Mouse (Mus musculus) cerebellum, adult (tissue): ENCODE results near the gene Gm20388.
A peak's percentile ranks its signal among the peaks of the same experiment; 100 is the strongest.

Source experiments
- ATAC-seq: cut with Nextera tagmentation; 2 replicates; pipeline ENCODE4 v1.9.2; 2017; ENCODE audit warnings: mild to moderate bottlenecking, moderate library complexity, mixed read lengths; ENCODE audit not compliant: insufficient number of reproducible peaks, low FRiP score, low TSS enrichment

Gene Gm20388

GRCm38 (mm10) chr8:121220103-121220899, 1309.7 kb downstream of the Gm20388 start:
- no peak for ATAC-seq

DNA sequence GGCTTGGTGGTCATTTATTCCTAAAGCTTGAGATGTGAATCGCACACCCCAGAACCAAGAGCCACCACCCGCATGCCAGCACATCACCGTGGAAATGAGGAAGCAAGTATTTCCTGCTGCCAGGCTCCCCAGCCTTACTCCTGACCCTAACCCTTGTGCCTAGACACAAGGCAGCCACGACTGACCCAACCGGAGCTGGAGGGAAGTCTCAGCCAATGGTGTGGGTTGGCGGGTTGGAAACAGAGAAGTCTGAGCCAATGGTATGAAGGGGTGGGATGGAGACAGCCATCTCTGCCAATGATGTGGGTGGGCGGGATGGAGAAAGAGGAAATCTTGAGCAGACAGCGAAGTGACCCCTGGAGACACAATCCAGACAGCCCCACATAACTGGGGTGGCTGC, 1314.1 kb downstream of the Gm20388 start:
- no peak for ATAC-seq

- ATAC-seq = no peak
These were observed 1317.1 kb downstream of the Gm20388 start for GRCm38 (mm10) chr8:121227756-121228155.

DNA sequence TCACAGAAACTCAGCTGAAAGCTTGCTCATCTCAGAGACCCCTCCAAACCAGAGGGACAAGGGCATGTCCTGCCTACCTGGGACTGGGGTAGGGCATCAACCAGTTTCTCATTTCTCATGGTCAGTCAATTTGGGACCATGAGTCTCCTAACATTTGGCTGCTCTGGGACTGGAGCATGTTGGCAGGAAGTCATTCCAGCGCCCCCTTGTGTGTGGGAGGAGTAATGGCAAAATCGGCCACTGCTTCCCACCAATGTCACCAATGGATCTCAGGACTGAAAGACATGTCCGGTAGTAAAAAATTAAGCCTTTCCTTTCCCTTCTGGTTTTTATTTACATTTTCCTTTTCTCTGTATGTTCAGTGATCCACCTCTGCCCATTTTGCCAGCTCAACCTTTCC, 1318.3 kb downstream of the Gm20388 start:
- no peak for ATAC-seq

DNA sequence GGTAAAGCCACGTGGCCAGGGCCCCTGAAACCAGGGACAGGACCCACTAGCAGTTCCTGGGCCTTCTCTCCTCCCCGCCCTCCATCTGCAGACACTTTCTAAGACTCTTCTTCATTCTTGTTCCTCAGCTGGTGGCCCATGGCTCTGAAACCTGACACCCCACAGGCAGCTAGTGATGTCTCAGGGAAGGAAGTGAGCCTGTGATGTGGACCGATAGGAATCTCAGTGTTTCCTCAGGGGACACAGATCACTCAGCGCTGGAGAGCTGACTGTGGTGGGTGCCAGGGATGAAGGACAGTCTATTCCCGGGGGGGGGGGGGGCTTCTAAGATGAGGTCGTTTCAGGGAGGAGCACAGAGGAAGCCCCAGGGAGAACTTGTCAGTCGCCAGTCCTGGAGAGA, 1318.9 kb downstream of the Gm20388 start:
- ATAC-seq = no peak

DNA sequence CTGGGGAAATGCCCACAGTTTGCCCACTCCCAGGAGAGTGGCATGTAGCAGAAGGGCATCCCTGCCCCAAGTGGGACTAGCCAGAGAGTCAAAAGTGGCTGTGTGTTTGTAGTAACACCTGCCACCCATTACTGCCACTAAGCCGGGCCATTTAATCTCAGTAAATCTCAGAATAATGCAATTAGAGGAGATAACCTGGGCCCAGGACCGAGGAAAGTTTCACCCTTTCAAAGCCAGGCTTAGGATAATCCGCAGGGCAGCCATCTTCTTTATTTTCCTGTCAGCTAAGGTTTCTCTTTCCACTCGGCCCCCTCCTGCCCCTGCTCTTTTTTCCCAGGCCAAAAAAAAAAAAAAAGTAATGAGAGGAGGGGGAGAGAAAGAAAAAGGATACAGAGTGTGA, 1322.6 kb downstream of the Gm20388 start:
- ATAC-seq = no peak

GRCm38 (mm10) chr8:121234915-121235314, 1324.3 kb downstream of the Gm20388 start:
- no peak for ATAC-seq

- no peak for ATAC-seq
These were observed 1329.0 kb downstream of the Gm20388 start for GRCm38 (mm10) chr8:121239640-121240039.

DNA sequence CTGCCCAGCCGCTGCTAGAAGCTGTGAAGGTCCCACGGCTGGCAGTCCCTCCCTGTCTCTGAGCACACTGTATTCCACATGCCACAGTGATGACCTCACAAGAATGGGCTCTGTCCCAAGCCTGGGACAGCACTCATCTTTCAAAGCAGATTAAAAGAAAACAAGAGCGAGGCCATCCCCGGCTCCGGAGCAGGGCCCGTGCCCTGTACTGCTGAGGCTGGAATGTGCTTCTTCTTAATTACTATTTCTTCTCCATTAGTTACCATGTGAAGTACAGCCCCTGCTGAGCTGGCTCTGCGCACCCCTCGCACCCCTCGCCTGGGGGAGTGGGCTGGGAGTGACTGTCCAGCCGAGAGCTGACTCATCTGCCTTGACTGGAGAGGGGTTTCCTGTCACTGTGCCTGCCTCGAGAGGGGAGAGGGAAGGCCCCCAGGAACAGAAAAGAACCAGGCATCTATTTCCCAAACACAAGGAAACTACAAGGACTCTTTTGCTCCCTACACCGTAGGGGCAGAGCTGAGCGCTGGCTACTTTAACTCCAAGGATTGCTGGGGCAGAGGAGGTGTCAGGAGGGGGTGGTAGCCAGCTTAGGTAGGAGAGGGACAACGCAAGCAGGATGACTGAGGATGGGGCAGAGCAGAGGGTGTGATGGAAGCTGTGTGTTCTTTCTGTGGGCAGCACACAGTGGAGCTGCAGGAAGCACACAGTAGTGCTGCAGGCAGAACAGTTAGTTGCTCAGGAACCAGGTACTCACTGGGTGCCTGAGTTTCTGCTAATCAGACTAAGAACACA, 1331.3 kb downstream of the Gm20388 start:
- ATAC-seq = no peak

- ATAC-seq = no peak
These were observed 1332.0 kb downstream of the Gm20388 start for GRCm38 (mm10) chr8:121242671-121243070.

DNA sequence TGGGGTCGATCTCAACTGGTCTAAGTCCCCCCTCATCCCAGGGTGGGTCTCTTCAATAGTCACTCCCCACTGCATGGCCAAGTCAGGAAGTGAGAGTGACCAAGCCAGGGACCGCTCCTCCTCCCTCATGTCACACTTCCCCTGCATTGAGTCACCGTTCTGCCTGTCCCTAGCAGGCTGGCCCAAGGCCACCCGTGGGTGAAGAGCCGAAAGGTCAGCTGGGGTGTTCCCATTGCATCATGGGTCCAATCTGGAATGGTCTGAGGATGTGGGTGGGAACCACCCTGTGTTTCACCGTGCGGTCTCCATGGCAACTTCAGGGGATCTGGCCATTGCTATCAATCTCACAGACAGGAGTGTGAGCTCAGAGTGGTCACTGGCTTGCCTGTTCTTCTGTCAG, 1338.2 kb downstream of the Gm20388 start:
- no peak for ATAC-seq

- ATAC-seq = no peak
These were observed 1338.8 kb downstream of the Gm20388 start for GRCm38 (mm10) chr8:121249433-121249832.

GRCm38 (mm10) chr8:121251089-121251488, 1340.4 kb downstream of the Gm20388 start:
- ATAC-seq = no peak

DNA sequence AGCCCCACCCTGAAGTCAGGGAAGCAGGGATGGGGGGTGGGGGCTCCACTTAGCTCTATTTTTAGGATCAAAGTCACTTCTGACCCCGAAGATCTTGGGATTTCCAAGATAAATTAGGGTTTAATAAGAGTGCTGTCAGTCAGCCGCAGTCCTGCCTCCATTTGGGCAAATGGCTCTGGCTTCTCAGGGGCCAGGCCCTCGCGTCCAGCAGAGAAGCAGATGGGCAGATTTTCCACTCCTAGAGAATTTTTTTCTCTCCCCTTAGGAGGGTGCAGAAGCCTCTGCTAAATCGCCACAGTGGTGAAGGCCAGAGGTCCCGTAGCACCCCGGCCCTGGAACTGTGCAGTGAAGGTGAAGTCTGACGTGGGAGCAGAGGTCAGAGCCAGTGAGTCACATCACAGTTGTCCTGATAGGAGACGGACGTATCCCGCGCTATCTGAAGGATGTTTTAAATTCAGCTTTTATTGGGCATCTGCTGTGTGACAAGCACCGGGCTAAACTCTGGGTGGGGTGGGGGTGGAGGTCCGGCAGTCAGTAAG, 1345.2 kb downstream of the Gm20388 start:
- ATAC-seq = no peak

- no peak for ATAC-seq
These were observed 1347.6 kb downstream of the Gm20388 start for GRCm38 (mm10) chr8:121258126-121258792.

GRCm38 (mm10) chr8:121262728-121263389, 1352.2 kb downstream of the Gm20388 start:
- no peak for ATAC-seq

GRCm38 (mm10) chr8:121263390-121263775, 1352.7 kb downstream of the Gm20388 start:
- ATAC-seq = no peak

DNA sequence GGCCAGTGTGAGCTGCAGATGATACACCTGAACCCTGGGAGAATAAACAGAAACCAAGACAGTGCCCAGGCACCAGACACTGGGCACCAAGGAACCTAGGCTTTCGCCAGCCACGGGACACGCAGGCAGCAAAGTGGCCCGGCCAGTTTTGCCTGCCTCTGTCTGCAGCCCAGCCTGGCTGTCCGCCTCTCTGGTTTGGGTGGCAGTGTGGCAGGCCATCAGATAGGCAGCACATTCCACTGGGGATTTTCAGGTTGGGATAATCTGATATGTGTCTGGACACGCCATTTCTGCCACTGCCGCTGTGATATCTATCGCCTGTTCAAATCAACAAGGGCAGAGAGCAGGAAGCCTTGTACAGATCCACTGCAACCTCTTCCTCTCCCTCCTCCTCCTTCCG, 1353.6 kb downstream of the Gm20388 start:
- ATAC-seq = no peak

DNA sequence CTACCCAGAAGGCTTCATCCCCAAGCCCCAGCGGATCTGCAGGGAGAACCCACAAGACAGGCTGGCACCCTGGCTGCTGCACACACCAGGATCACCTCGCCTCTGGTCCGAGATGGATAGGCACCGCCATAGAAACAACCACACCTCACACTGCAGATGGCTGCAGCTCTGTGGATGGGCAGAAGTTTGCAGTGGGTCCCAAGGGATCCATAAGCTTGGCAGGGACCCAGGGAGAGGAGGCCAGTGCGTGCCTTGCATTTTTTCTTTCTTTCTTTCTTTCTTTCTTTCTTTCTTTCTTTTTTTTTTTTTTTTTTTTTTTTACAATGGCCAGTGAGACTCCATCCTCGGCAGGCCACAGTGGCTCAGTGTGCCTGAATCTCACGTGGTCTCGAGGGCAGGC, 1360.9 kb downstream of the Gm20388 start:
- ATAC-seq = no peak

GRCm38 (mm10) chr8:121273195-121273594, 1362.6 kb downstream of the Gm20388 start:
- ATAC-seq = peak; percentile 63
